Mouse (Mus musculus): ENCODE measurements around the gene Hspa1l. TPM values are rescaled to one million over a fixed set of nuclear protein-coding genes. Genes with fewer than 3 reads are reported as not detected.
A peak's percentile ranks its signal among the peaks of the same experiment; 100 is the strongest.
"Not testable (repeated sequence)": the region's sequence is repeated elsewhere in the genome, so short reads cannot be mapped to it uniquely, and the experiment has no call there.

Hspa1l gene
- polyA plus RNA-seq, 1 experiment: 0.25 TPM

- no peaks in the 10 kb centered on the region for H3K27me3 ChIP-seq (ENCODE audit: control insufficient read depth, insufficient read depth, low read length, poor library complexity, severe bottlenecking)
- peaks cover 2% of the 10 kb centered on the region for H3K4me1 ChIP-seq (ENCODE audit: control insufficient read depth, insufficient read depth, low read length)
- peak overlapping the region; percentile 69 for H3K9ac ChIP-seq (ENCODE audit: low read depth, poor library complexity, severe bottlenecking)
- no peaks in the 10 kb centered on the region for H3K9me3 ChIP-seq (replicated peaks; ENCODE audit: control insufficient read depth, insufficient read depth, low read length, poor library complexity, severe bottlenecking)
- no peaks in the 10 kb centered on the region for H3K36me3 ChIP-seq (ENCODE audit: control insufficient read depth, insufficient read depth, low read length, poor library complexity, severe bottlenecking)
- TF ChIP-seq CTCF (IDR thresholded peaks at IDR 0.05; ENCODE audit: low read depth, low read length) (no peak), POLR2A (IDR thresholded peaks at IDR 0.05; ENCODE audit: insufficient read depth, low read length) (no peak), EP300 (IDR thresholded peaks at IDR 0.05; ENCODE audit: insufficient read depth, low read depth, low read length) (no peak)
- peak overlapping the region; percentile 55 for H3K4me3 ChIP-seq (ENCODE audit: low read depth, low read length)
- no peak overlapping the region; the same call in 1 of the 2 replicates for H3K27ac ChIP-seq (ENCODE audit: insufficient read depth, low read length)
These were observed 12.5 kb upstream of the Hspa1l start for GRCm38 (mm10) chr17:34959881-34960515.

- H3K27ac ChIP-seq (ENCODE audit: insufficient read depth, low read length): no peak overlapping the region
- H3K36me3 ChIP-seq (ENCODE audit: control insufficient read depth, insufficient read depth, low read length, poor library complexity, severe bottlenecking): no peaks in the 10 kb centered on the region
These were observed 11.6 kb upstream of the Hspa1l start for GRCm38 (mm10) chr17:34960702-34961493.

GRCm38 (mm10) chr17:34962125-34962524, 10.4 kb upstream of the Hspa1l start:
- Histone ChIP-seq H3K36me3 (ENCODE audit: control insufficient read depth, insufficient read depth, low read length, poor library complexity, severe bottlenecking) (no peaks in the 10 kb centered on the region), H3K4me3 (ENCODE audit: low read depth, low read length) (no peak overlapping the region), H3K27me3 (ENCODE audit: control insufficient read depth, insufficient read depth, low read length, poor library complexity, severe bottlenecking) (no peaks in the 10 kb centered on the region), H3K4me1 (ENCODE audit: control insufficient read depth, insufficient read depth, low read length) (peaks cover 5% of the 10 kb centered on the region), H3K27ac (ENCODE audit: insufficient read depth, low read length) (no peak overlapping the region), H3K9me3 (replicated peaks; ENCODE audit: control insufficient read depth, insufficient read depth, low read length, poor library complexity, severe bottlenecking) (no peaks in the 10 kb centered on the region), H3K9ac (ENCODE audit: low read depth, poor library complexity, severe bottlenecking) (no peak overlapping the region)
- TF ChIP-seq EP300 (IDR thresholded peaks at IDR 0.05; ENCODE audit: insufficient read depth, low read depth, low read length): no peak
- TF ChIP-seq POLR2A (IDR thresholded peaks at IDR 0.05; ENCODE audit: insufficient read depth, low read length): no peak
- TF ChIP-seq CTCF (IDR thresholded peaks at IDR 0.05; ENCODE audit: low read depth, low read length): no peak

More at GRCm38 (mm10) chr17:34960702-34961493, 11.6 kb upstream of the Hspa1l start:
- H3K4me3 ChIP-seq (ENCODE audit: low read depth, low read length): no peak overlapping the region
- no peaks in the 10 kb centered on the region for H3K27me3 ChIP-seq (ENCODE audit: control insufficient read depth, insufficient read depth, low read length, poor library complexity, severe bottlenecking)
- peaks cover 5% of the 10 kb centered on the region for H3K4me1 ChIP-seq (ENCODE audit: control insufficient read depth, insufficient read depth, low read length)
- no peak overlapping the region for H3K9ac ChIP-seq (ENCODE audit: low read depth, poor library complexity, severe bottlenecking)
- TF ChIP-seq CTCF (IDR thresholded peaks at IDR 0.05; ENCODE audit: low read depth, low read length): no peak
- no peak for TF ChIP-seq EP300 (IDR thresholded peaks at IDR 0.05; ENCODE audit: insufficient read depth, low read depth, low read length)
- no peak for TF ChIP-seq POLR2A (IDR thresholded peaks at IDR 0.05; ENCODE audit: insufficient read depth, low read length)
- no peaks in the 10 kb centered on the region for H3K9me3 ChIP-seq (replicated peaks; ENCODE audit: control insufficient read depth, insufficient read depth, low read length, poor library complexity, severe bottlenecking)

- Histone ChIP-seq H3K4me3 (ENCODE audit: low read depth, low read length) (no peak overlapping the region), H3K9ac (ENCODE audit: low read depth, poor library complexity, severe bottlenecking) (no peak overlapping the region), H3K27me3 (ENCODE audit: control insufficient read depth, insufficient read depth, low read length, poor library complexity, severe bottlenecking) (no peaks in the 10 kb centered on the region), H3K36me3 (ENCODE audit: control insufficient read depth, insufficient read depth, low read length, poor library complexity, severe bottlenecking) (no peaks in the 10 kb centered on the region), H3K27ac (ENCODE audit: insufficient read depth, low read length) (no peak overlapping the region), H3K4me1 (ENCODE audit: control insufficient read depth, insufficient read depth, low read length) (peaks cover 5% of the 10 kb centered on the region), H3K9me3 (replicated peaks; ENCODE audit: control insufficient read depth, insufficient read depth, low read length, poor library complexity, severe bottlenecking) (no peaks in the 10 kb centered on the region)
- no peak for TF ChIP-seq POLR2A (IDR thresholded peaks at IDR 0.05; ENCODE audit: insufficient read depth, low read length)
These were observed 9.7 kb upstream of the Hspa1l start for GRCm38 (mm10) chr17:34962841-34963240.

- Histone ChIP-seq H3K27me3 (ENCODE audit: control insufficient read depth, insufficient read depth, low read length, poor library complexity, severe bottlenecking) (0 out of 2 replicates have a peak, but pooled peaks cover 2% of the 10 kb centered on the region), H3K27ac (ENCODE audit: insufficient read depth, low read length) (peak overlapping the region; percentile 81), H3K4me1 (ENCODE audit: control insufficient read depth, insufficient read depth, low read length) (peaks cover 5% of the 10 kb centered on the region), H3K4me3 (ENCODE audit: low read depth, low read length) (no peak overlapping the region), H3K9ac (ENCODE audit: low read depth, poor library complexity, severe bottlenecking) (no peak overlapping the region), H3K9me3 (replicated peaks; ENCODE audit: control insufficient read depth, insufficient read depth, low read length, poor library complexity, severe bottlenecking) (no peaks in the 10 kb centered on the region), H3K36me3 (ENCODE audit: control insufficient read depth, insufficient read depth, low read length, poor library complexity, severe bottlenecking) (no peaks in the 10 kb centered on the region)
- TF ChIP-seq EP300 (IDR thresholded peaks at IDR 0.05; ENCODE audit: insufficient read depth, low read depth, low read length) (0 out of 2 replicates have a peak, but pooled peaks have one; percentile 38), CTCF (IDR thresholded peaks at IDR 0.05; ENCODE audit: low read depth, low read length) (no peak)
These were observed 7.9 kb upstream of the Hspa1l start for GRCm38 (mm10) chr17:34964640-34965049.

- Histone ChIP-seq H3K27ac (ENCODE audit: insufficient read depth, low read length) (0 out of 2 replicates have a peak overlapping the region, but pooled peaks have one; percentile 4), H3K36me3 (ENCODE audit: control insufficient read depth, insufficient read depth, low read length, poor library complexity, severe bottlenecking) (no peaks in the 10 kb centered on the region), H3K4me1 (ENCODE audit: control insufficient read depth, insufficient read depth, low read length) (peaks cover 5% of the 10 kb centered on the region), H3K9ac (ENCODE audit: low read depth, poor library complexity, severe bottlenecking) (no peak overlapping the region), H3K4me3 (ENCODE audit: low read depth, low read length) (no peak overlapping the region), H3K9me3 (replicated peaks; ENCODE audit: control insufficient read depth, insufficient read depth, low read length, poor library complexity, severe bottlenecking) (no peaks in the 10 kb centered on the region), H3K27me3 (ENCODE audit: control insufficient read depth, insufficient read depth, low read length, poor library complexity, severe bottlenecking) (0 out of 2 replicates have a peak, but pooled peaks cover 2% of the 10 kb centered on the region)
- TF ChIP-seq CTCF (IDR thresholded peaks at IDR 0.05; ENCODE audit: low read depth, low read length): no peak
- TF ChIP-seq EP300 (IDR thresholded peaks at IDR 0.05; ENCODE audit: insufficient read depth, low read depth, low read length): no peak
- no peak for TF ChIP-seq POLR2A (IDR thresholded peaks at IDR 0.05; ENCODE audit: insufficient read depth, low read length)
These were observed 6.9 kb upstream of the Hspa1l start for GRCm38 (mm10) chr17:34965627-34966026.

- H3K36me3 ChIP-seq (ENCODE audit: control insufficient read depth, insufficient read depth, low read length, poor library complexity, severe bottlenecking); H3K9me3 ChIP-seq (replicated peaks; ENCODE audit: control insufficient read depth, insufficient read depth, low read length, poor library complexity, severe bottlenecking); H3K27me3 ChIP-seq (ENCODE audit: control insufficient read depth, insufficient read depth, low read length, poor library complexity, severe bottlenecking); H3K4me3 ChIP-seq (ENCODE audit: low read depth, low read length); H3K9ac ChIP-seq (ENCODE audit: low read depth, poor library complexity, severe bottlenecking); H3K27ac ChIP-seq (ENCODE audit: insufficient read depth, low read length); H3K4me1 ChIP-seq (ENCODE audit: control insufficient read depth, insufficient read depth, low read length): not testable (repeated sequence)
These were observed 2.7 kb upstream of the Hspa1l start, which contains the start of gene Gm20481 for GRCm38 (mm10) chr17:34969822-34970221. Gene Gm20481, plus strand, starts transcription at chr17:34969912.

GRCm38 (mm10) chr17:34970850-34971249, 1.7 kb upstream of the Hspa1l start:
- not testable (repeated sequence) for H3K4me1 ChIP-seq (ENCODE audit: control insufficient read depth, insufficient read depth, low read length); H3K9me3 ChIP-seq (replicated peaks; ENCODE audit: control insufficient read depth, insufficient read depth, low read length, poor library complexity, severe bottlenecking); H3K4me3 ChIP-seq (ENCODE audit: low read depth, low read length); H3K27me3 ChIP-seq (ENCODE audit: control insufficient read depth, insufficient read depth, low read length, poor library complexity, severe bottlenecking); H3K27ac ChIP-seq (ENCODE audit: insufficient read depth, low read length); H3K36me3 ChIP-seq (ENCODE audit: control insufficient read depth, insufficient read depth, low read length, poor library complexity, severe bottlenecking); H3K9ac ChIP-seq (ENCODE audit: low read depth, poor library complexity, severe bottlenecking)

All from ES-Bruce4 (cell line).